Mouse (Mus musculus) heart, adult 9 months (tissue): ENCODE data around the gene D10Wsu102e.
"Not testable (repeated sequence)": the region's sequence is repeated elsewhere in the genome, so short reads cannot be mapped to it uniquely, and the experiment has no call there.

ENCODE experiments used
- DNase-seq, 2 experiments: peaks; one replicate each; pipeline ENCODE4 v3.0.0; 2022; ENCODE audit warnings: low spot score in 2 of 2

Gene D10Wsu102e

GRCm38 (mm10) chr10:83346359-83346736 is 13.7 kb upstream of the D10Wsu102e start:
- DNase-seq: no peak

GRCm38 (mm10) chr10:83347494-83347893 is 12.5 kb upstream of the D10Wsu102e start:
- peak; percentile 28 to 44 for DNase-seq

GRCm38 (mm10) chr10:83350689-83351088 is 9.3 kb upstream of the D10Wsu102e start:
- no peak for DNase-seq

GRCm38 (mm10) chr10:83351779-83352178 is 8.2 kb upstream of the D10Wsu102e start:
- DNase-seq: not testable (repeated sequence)

- peak; percentile 65 to 68 for DNase-seq
Measured at GRCm38 (mm10) chr10:83353680-83354332, 6.2 kb upstream of the D10Wsu102e start.

- peak; percentile 24 to 37 for DNase-seq
Measured at GRCm38 (mm10) chr10:83354333-83354719, 5.7 kb upstream of the D10Wsu102e start.

- no peak for DNase-seq
Measured at GRCm38 (mm10) chr10:83356416-83356815, 3.6 kb upstream of the D10Wsu102e start.

GRCm38 (mm10) chr10:83359451-83359850 is 570 bp upstream of the D10Wsu102e start:
- DNase-seq: no peak

GRCm38 (mm10) chr10:83360356-83360755 is 335 bp downstream of the D10Wsu102e start:
- no peak for DNase-seq

GRCm38 (mm10) chr10:83361643-83362382 is 1.8 kb downstream of the D10Wsu102e start:
- DNase-seq: peak in 1 of 2 experiments; percentile 19

- DNase-seq: no peak
Measured at GRCm38 (mm10) chr10:83363451-83363850, 3.4 kb downstream of the D10Wsu102e start.

GRCm38 (mm10) chr10:83368918-83369317 is 8.9 kb downstream of the D10Wsu102e start:
- DNase-seq: no peak

GRCm38 (mm10) chr10:83374045-83374656 is 14.1 kb downstream of the D10Wsu102e start:
- DNase-seq: no peak

GRCm38 (mm10) chr10:83375458-83375857 is 15.4 kb downstream of the D10Wsu102e start:
- not testable (repeated sequence) for DNase-seq

- no peak for DNase-seq
Measured at GRCm38 (mm10) chr10:83376911-83377682, 17.1 kb downstream of the D10Wsu102e start.

- DNase-seq: no peak
Measured at GRCm38 (mm10) chr10:83378083-83378833, 18.2 kb downstream of the D10Wsu102e start.

GRCm38 (mm10) chr10:83380501-83380900 is 20.5 kb downstream of the D10Wsu102e start:
- no peak for DNase-seq

GRCm38 (mm10) chr10:83382528-83382927 is 22.5 kb downstream of the D10Wsu102e start:
- no peak for DNase-seq

- no peak for DNase-seq
Measured at GRCm38 (mm10) chr10:83382988-83383387, 23.0 kb downstream of the D10Wsu102e start.

GRCm38 (mm10) chr10:83383863-83384262 is 23.8 kb downstream of the D10Wsu102e start:
- DNase-seq: no peak
